9 mouse cellular contexts compared by ENCODE assay signal in genomic region chr11:114553992-114554391, GRCm38 (mm10).
DNase-seq lines count a peak whose midpoint lies in the region; ATAC-seq and TF ChIP-seq lines count a peak whose summit lies in the region.
"Had no signal": no experiment of that assay in that cellular context is flagged by ENCODE, and none has a peak within 500 bp of the region (broad histone marks: within the 10 kb centered on the region; RNA-seq: fewer than 3 reads in every experiment).

No protein-coding gene starts in this region.

- no peaks in the 10 kb centered on the region for H3K36me3 ChIP-seq in lung, embryonic 14.5 days (ENCODE audit: insufficient read depth)
- H3K36me3 ChIP-seq in intestine, embryonic 16.5 days (ENCODE audit: control insufficient read depth, insufficient read depth, low read length), result no peaks in the 10 kb centered on the region
- H3K36me3 ChIP-seq in midbrain, embryonic 14.5 days (ENCODE audit: control insufficient read depth, insufficient read depth, low read length), result no peaks in the 10 kb centered on the region

- no peak for TF ChIP-seq CTCF in lung, embryonic 14.5 days (IDR thresholded peaks at IDR 0.05; ENCODE audit: low read depth)
- no peak for TF ChIP-seq CTCF in cerebellum, adult 2 months (IDR thresholded peaks at IDR 0.05; ENCODE audit: borderline replicate concordance, insufficient read depth, low read depth, low read length)

- no peak for TF ChIP-seq POLR2A in cerebellum, adult 2 months (IDR thresholded peaks at IDR 0.05; ENCODE audit: borderline replicate concordance, insufficient read depth, low read length)

- DNase-seq in lung, embryonic 14.5 days, result peak; percentile 71
- DNase-seq in lung, adult 18-20 months, result no peak
- DNase-seq in thymus, adult 18-20 months, result peak; percentile 63 to 75
- no peak for DNase-seq in cerebellum, adult 2 months
- no peak for DNase-seq in midbrain, embryonic 14.5 days
- DNase-seq in layer of hippocampus, postnatal 25 days (ENCODE audit: extremely low spot score in 1 of 2, low spot score in 1 of 2), result no peak
- DNase-seq: layer of hippocampus, adult 9-11 months had no signal

- ATAC-seq in lung, embryonic 14.5 days (ENCODE audit: insufficient read depth), result 0 out of 2 replicates have a peak, but pooled peaks have one; percentile 31
- ATAC-seq in activated CD4-positive, CD25-positive, alpha-beta regulatory T cell, adult 4 months, result peak; percentile 32
- ATAC-seq in intestine, embryonic 16.5 days, result no peak
- no peak for ATAC-seq in midbrain, embryonic 14.5 days (ENCODE audit: low FRiP score, low TSS enrichment)

- H3K27ac ChIP-seq in lung, embryonic 14.5 days (ENCODE audit: low read depth), result 0 out of 2 replicates have a peak overlapping the region, but pooled peaks have one; percentile 21
- 0 out of 2 replicates have a peak overlapping the region, but pooled peaks have one; percentile 9 for H3K27ac ChIP-seq in intestine, embryonic 16.5 days (ENCODE audit: low read length)
- no peak overlapping the region for H3K27ac ChIP-seq in cerebellum, adult 2 months (ENCODE audit: insufficient read depth, low read length)
- H3K27ac ChIP-seq in midbrain, embryonic 14.5 days (replicated peaks; ENCODE audit: low read depth, low read length), result no peak overlapping the region

- H3K4me2 ChIP-seq in lung, embryonic 14.5 days, result no peak overlapping the region
- H3K4me2 ChIP-seq in intestine, embryonic 16.5 days (ENCODE audit: low read depth, low read length), result no peak overlapping the region
- no peak overlapping the region for H3K4me2 ChIP-seq in midbrain, embryonic 14.5 days (ENCODE audit: low read length)

- peaks cover 6% of the 10 kb centered on the region; the same call in 1 of the 2 replicates for H3K4me1 ChIP-seq in lung, embryonic 14.5 days (ENCODE audit: insufficient read depth)
- H3K4me1 ChIP-seq in intestine, embryonic 16.5 days (ENCODE audit: control insufficient read depth, insufficient read depth, low read length), result 0 out of 2 replicates have a peak, but pooled peaks cover 7% of the 10 kb centered on the region
- H3K4me1 ChIP-seq in cerebellum, adult 2 months (ENCODE audit: control insufficient read depth, insufficient read depth, low read length), result peaks cover 22% of the 10 kb centered on the region
- H3K4me1 ChIP-seq in midbrain, embryonic 14.5 days (ENCODE audit: control insufficient read depth, insufficient read depth, low read length), result peaks cover 4% of the 10 kb centered on the region

- no peaks in the 10 kb centered on the region for H3K27me3 ChIP-seq in lung, embryonic 14.5 days (ENCODE audit: insufficient read depth, low read length)
- H3K27me3 ChIP-seq in intestine, embryonic 16.5 days (replicated peaks; ENCODE audit: control insufficient read depth, insufficient read depth, low read length), result no peaks in the 10 kb centered on the region
- no peaks in the 10 kb centered on the region for H3K27me3 ChIP-seq in cerebellum, adult 2 months (ENCODE audit: control insufficient read depth, insufficient read depth, low read length)
- no peaks in the 10 kb centered on the region for H3K27me3 ChIP-seq in midbrain, embryonic 14.5 days (ENCODE audit: control insufficient read depth, insufficient read depth, low read length)

- no peak overlapping the region for H3K9ac ChIP-seq in lung, embryonic 14.5 days
- H3K9ac ChIP-seq in intestine, embryonic 16.5 days (ENCODE audit: low read depth, low read length), result no peak overlapping the region
- H3K9ac ChIP-seq in midbrain, embryonic 14.5 days (replicated peaks; ENCODE audit: low read length), result no peak overlapping the region

- 19% methylated on average over 13 of the region's 13 CpGs for WGBS in lung, embryonic 14.5 days
- 32% methylated on average over 13 of the region's 13 CpGs for WGBS in intestine, embryonic 16.5 days
- 72% methylated on average over 13 of the region's 13 CpGs for WGBS in cerebellum, adult 2 months
- 70% methylated on average over 13 of the region's 13 CpGs for WGBS in midbrain, embryonic 14.5 days

- H3K4me3 ChIP-seq in lung, embryonic 14.5 days (ENCODE audit: low read depth, low read length), result no peak overlapping the region
- H3K4me3 ChIP-seq in intestine, embryonic 16.5 days (ENCODE audit: low read length), result no peak overlapping the region
- H3K4me3 ChIP-seq in cerebellum, adult 2 months (replicated peaks; ENCODE audit: insufficient read depth, low read depth, low read length), result no peak overlapping the region
- H3K4me3 ChIP-seq in midbrain, embryonic 14.5 days (replicated peaks; ENCODE audit: low read depth, low read length), result no peak overlapping the region

- no peaks in the 10 kb centered on the region for H3K9me3 ChIP-seq in lung, embryonic 14.5 days (ENCODE audit: low read depth, low read length)
- no peaks in the 10 kb centered on the region for H3K9me3 ChIP-seq in intestine, embryonic 16.5 days (ENCODE audit: control insufficient read depth, low read length)
- H3K9me3 ChIP-seq in midbrain, embryonic 14.5 days (ENCODE audit: control insufficient read depth, low read length), result no peaks in the 10 kb centered on the region

Comparison
In these comparisons a context has a peak if more than half of its experiments do, and no peak if none do; other contexts are left out.
1. DNase-seq: peak in lung, embryonic 14.5 days (single experiment) and thymus, adult 18-20 months (2 of 2); none in lung, adult 18-20 months (0 of 2), cerebellum, adult 2 months (0 of 2), midbrain, embryonic 14.5 days (single experiment) and layer of hippocampus, postnatal 25 days (0 of 2).
2. ATAC-seq: peak in lung, embryonic 14.5 days (single experiment) and activated CD4-positive, CD25-positive, alpha-beta regulatory T cell, adult 4 months (single experiment); none in intestine, embryonic 16.5 days (single experiment) and midbrain, embryonic 14.5 days (single experiment).
3. H3K27ac ChIP-seq: peak in lung, embryonic 14.5 days (single experiment) and intestine, embryonic 16.5 days (single experiment); none in cerebellum, adult 2 months (single experiment) and midbrain, embryonic 14.5 days (single experiment).